Mouse (Mus musculus) ES-E14 (cell line): Measurements from ENCODE around the gene Sec63. TPM values are rescaled to one million over a fixed set of nuclear protein-coding genes. Genes with fewer than 3 reads are reported as not detected.

Source experiments
- DNase-seq: peaks from one replicate; pipeline ENCODE4 v3.0.0-alpha.2; 2013; ENCODE audit warnings: low read depth, low spot score
- H3K27ac ChIP-seq: 2 replicates; pipeline ENCODE4 v1.5.1; 2012; ENCODE audit warnings: low read depth, mild to moderate bottlenecking, low read length, moderate library complexity, mixed read lengths; ENCODE audit not compliant: poor library complexity, insufficient read depth, severe bottlenecking
- H3K36me3 ChIP-seq: 2 replicates; pipeline ENCODE4 v1.6.1; 2012; ENCODE audit warnings: mild to moderate bottlenecking, low read length, moderate library complexity, mixed read lengths; ENCODE audit not compliant: control insufficient read depth, poor library complexity, insufficient read depth, severe bottlenecking
- H3K4me1 ChIP-seq, 2 experiments: fragments of 150-350 bp in 1 of 2; sonication (generic) in 1 of 2; 2 replicates each; pipeline ENCODE4 v1.6.1; 2012; ENCODE audit warnings: low read length in 2 of 2, mild to moderate bottlenecking in 1 of 2, mixed read lengths in 1 of 2; ENCODE audit not compliant: control insufficient read depth in 2 of 2, insufficient read depth in 2 of 2, poor library complexity in 1 of 2
- H3K4me3 ChIP-seq, 2 experiments: fragments of 150-350 bp in 1 of 2; sonication (generic) in 1 of 2; 2 replicates each; pipeline ENCODE4 v1.5.1; 2012; ENCODE audit warnings: low read length in 2 of 2, low read depth in 1 of 2, mild to moderate bottlenecking in 1 of 2, mixed read lengths in 1 of 2; ENCODE audit not compliant: insufficient read depth in 1 of 2, poor library complexity in 1 of 2, severe bottlenecking in 1 of 2
- H3K9ac ChIP-seq: 2 replicates; pipeline ENCODE4 v1.6.1; 2012; ENCODE audit warnings: low read depth, mild to moderate bottlenecking, low read length, mixed read lengths; ENCODE audit not compliant: poor library complexity, insufficient read depth, severe bottlenecking
- H3K9me3 ChIP-seq: fragments of 150-350 bp; sonication (generic); 2 replicates; pipeline ENCODE4 v1.6.1; 2012; ENCODE audit warnings: low read depth, mild to moderate bottlenecking, low read length; ENCODE audit not compliant: control insufficient read depth, insufficient read depth
- CHD2 ChIP-seq: IDR thresholded peaks from 2 replicates; pipeline ENCODE4 v1.6.1; 2014; ENCODE audit warnings: mild to moderate bottlenecking, low read depth, low read length, inconsistent platforms
- HCFC1 ChIP-seq: IDR thresholded peaks from 2 replicates; pipeline ENCODE4 v1.6.1; 2012; ENCODE audit warnings: low read length, inconsistent platforms, borderline replicate concordance; ENCODE audit not compliant: insufficient read depth
- MAFK ChIP-seq: IDR thresholded peaks from 2 replicates; pipeline ENCODE4 v1.6.1; 2014; ENCODE audit warnings: mild to moderate bottlenecking, low read depth, low read length, inconsistent platforms; ENCODE audit not compliant: insufficient read depth
- ZC3H11A ChIP-seq: IDR thresholded peaks from 2 replicates; pipeline ENCODE4 v1.6.1; 2012; ENCODE audit warnings: low read depth, mild to moderate bottlenecking, inconsistent platforms, low read length, borderline replicate concordance
- ZNF384 ChIP-seq: IDR thresholded peaks from 2 replicates; pipeline ENCODE4 v1.6.1; 2012; ENCODE audit warnings: low read depth, low read length, inconsistent platforms
- in situ Hi-C, 2 experiments: fragments of 600-800 bp; cut with MboI; formaldehyde crosslinking; loops; one replicate each; pipeline ENCODE4 v1.15.1; 2025; ENCODE audit warnings: low sequenced_read_pairs in 2 of 2, inconsistent platforms in 1 of 2; ENCODE audit not compliant: unreplicated experiment in 2 of 2
- total RNA-seq: library from RNA; depleted of rRNA; stranded (reverse); fragments of 300-350 nt; gene quantifications from 2 replicates; pipeline ENCODE4 v1.2.3, GENCODE M21; 2012

Sec63 gene
- total RNA-seq, 1 experiment: 44.2 TPM

DNA sequence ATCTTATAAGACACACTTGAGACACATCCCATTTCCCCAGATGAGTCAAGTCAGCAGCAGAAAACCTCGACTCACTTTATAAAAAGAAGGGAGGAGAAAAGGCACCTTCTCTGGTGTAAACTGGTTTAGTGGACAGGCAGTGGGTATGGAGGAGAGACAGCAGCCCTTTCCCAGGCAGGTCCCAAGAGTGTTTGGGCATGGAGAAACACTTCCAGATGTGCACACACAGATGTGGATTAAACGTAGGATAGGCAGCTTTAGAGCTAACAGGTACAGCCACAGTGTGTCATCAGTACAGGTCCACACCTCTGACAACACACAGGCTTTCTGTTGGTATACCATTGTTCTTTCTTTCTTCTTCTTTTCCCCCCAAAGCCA lies 98.5 kb downstream of the Sec63 start:
- no peaks in the 10 kb centered on the region for H3K36me3 ChIP-seq
- DNase-seq: no peak
- no peak overlapping the region for H3K9ac ChIP-seq
- no peak overlapping the region for H3K27ac ChIP-seq
- TF ChIP-seq HCFC1 (no peak), CHD2 (no peak), MAFK (no peak), ZC3H11A (no peak), ZNF384 (no peak)
- in situ Hi-C loops: no loop called here
- no peaks in the 10 kb centered on the region for H3K9me3 ChIP-seq
- no peak overlapping the region for H3K4me3 ChIP-seq
- H3K4me1 ChIP-seq: peaks cover 0 to 4% of the 10 kb centered on the region in 2 experiments; a peak in 2 of 4 replicates

DNA sequence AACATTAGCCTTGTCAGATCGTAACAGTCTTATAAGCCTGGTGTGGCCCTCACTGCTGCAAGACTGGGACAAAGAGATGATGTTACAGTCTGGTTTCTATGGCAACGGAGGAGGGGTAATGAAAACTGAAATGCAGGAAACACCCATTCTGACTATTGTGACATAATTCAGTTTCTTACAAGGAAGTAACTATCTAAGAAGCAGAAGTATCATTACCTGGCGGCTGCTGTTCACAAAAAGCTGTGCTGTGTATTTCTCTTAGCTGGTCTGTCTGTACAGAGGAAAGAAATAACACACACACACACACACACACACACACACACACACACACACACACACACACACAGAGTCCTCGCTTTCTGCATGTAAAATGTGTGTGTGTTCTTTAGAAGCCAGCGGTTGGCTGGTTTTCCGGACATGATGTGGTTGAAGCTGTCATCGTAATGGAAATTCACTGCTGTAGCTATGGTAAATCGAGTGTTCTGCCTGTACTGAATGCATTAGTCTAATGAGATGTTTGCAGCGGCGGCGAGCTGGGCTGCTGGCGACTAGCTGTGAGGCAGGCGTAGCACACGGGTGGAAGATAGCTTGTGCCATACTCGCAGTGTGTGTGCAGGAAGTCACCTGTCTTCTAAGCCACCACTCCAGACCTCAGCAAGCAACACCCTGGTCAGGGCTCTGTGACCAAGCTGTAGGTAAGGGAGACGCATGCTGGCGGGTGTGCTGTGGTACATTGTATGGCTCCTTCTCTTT lies 99.0 kb downstream of the Sec63 start, which contains the start of gene Scml4:
Scml4 (plus strand) TSS at position 212 of the 753 bp plus-strand sequence.
- peak; percentile 28 for DNase-seq
- TF ChIP-seq HCFC1 (no peak), ZC3H11A (no peak), ZNF384 (no peak), MAFK (no peak), CHD2 (no peak)
- H3K9ac ChIP-seq: peak within 1 kb of the TSS; percentile 5; the same call in 1 of the 2 replicates
- in situ Hi-C loops: no loop called here
- H3K9me3 ChIP-seq: no peaks in the 10 kb centered on the region
- no peaks in the 10 kb centered on the region for H3K36me3 ChIP-seq
- H3K4me1 ChIP-seq: peaks cover 0 to 4% of the 10 kb centered on the region in 2 experiments; a peak in 2 of 4 replicates
- peak within 1 kb of the TSS in 1 of 2 experiments; percentile 51; a peak in 2 of 4 replicates for H3K4me3 ChIP-seq
- no peak within 1 kb of the TSS for H3K27ac ChIP-seq

DNA sequence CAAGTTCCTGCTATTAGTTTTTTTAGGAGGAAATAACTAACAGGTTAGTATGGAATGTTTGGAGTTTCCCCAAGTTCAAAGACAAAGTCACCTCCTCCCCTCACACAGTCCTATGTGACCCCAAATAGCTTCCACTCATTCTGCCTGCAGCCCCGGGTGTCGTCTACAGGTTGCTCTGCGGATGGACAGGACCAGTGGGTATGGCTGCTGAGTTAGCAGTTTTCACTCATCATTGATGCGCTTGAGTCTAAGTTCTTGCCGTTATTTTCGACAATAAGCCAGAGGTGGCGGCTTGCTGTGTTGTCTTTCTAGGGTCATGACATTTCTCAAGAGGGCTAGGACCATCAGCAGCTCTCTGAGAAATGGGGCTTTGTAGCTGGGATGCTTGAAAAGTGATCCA lies 100.2 kb downstream of the Sec63 start:
- Histone ChIP-seq H3K9me3 (no peaks in the 10 kb centered on the region), H3K27ac (no peak overlapping the region), H3K36me3 (no peaks in the 10 kb centered on the region), H3K4me3 (no peak overlapping the region), H3K9ac (no peak overlapping the region), H3K4me1 (peaks cover 0 to 4% of the 10 kb centered on the region in 2 experiments; a peak in 2 of 4 replicates)
- no peak for DNase-seq
- in situ Hi-C loops: no loop called here
- TF ChIP-seq HCFC1 (no peak), MAFK (peak; percentile 49; the same call in 1 of the 2 replicates), ZC3H11A (no peak)

DNA sequence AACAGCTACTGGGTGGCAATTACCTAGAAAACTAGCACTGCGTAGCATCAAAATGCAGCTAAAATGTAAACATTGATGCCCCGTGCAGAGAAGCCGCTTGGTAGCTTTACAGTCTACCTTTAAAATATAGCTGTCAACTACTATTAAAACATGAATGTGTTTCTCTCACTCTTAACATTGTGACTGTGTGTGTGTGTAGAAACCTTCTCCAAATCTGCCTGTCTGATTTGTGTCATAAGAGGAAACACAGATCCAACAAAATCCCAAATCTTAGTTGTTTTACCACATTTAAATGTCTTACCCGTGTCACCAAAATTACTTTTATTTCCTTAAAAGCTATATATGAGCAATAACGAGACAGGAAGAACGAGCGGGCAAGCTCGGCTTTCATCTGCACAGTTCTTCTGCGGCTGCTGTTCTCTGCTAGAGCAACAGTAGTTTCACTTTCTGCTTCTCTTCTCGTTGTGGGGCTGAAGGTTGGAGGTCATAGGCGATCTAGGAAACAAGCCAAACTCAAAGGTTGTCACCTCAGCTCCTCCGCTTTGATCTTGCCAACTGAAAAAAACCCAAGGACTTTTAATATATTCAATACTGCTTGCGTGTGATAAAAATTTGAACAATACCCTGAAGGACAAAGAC lies 100.9 kb downstream of the Sec63 start:
- in situ Hi-C loops: no loop called here
- peaks cover 0 to 4% of the 10 kb centered on the region in 2 experiments; a peak in 2 of 4 replicates for H3K4me1 ChIP-seq
- no peak overlapping the region for H3K27ac ChIP-seq
- H3K9me3 ChIP-seq: no peaks in the 10 kb centered on the region
- no peak overlapping the region for H3K9ac ChIP-seq
- no peak for DNase-seq
- no peak overlapping the region for H3K4me3 ChIP-seq
- H3K36me3 ChIP-seq: no peaks in the 10 kb centered on the region
- no peak for TF ChIP-seq CHD2
- no peak for TF ChIP-seq ZC3H11A
- TF ChIP-seq HCFC1: no peak
- no peak for TF ChIP-seq ZNF384
- TF ChIP-seq MAFK: no peak
